Mouse (Mus musculus): Measurements from ENCODE around the gene Prr5.

The Prr5 gene

DNA sequence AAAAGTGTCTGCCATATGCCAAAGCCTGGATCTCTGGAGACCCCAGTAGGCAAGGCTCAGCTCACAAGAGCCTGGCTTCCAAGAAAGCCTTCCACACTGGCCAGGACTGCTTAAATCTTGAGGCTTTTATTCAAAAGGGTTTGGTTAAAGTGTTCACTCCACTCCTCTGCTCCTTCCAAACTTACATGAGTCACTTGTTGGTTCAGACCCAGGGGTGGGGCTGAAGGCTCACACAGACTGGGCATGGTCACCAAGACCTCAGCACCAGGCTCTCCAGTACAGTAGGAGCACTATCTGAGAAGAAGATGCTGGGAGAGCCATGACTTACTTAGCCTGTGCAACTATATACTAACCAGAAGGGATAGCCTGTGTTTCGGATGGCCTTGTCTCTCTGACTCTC lies 27.5 kb upstream of the Prr5 start:
- no peak for DNase-seq (ENCODE audit: low read depth, low spot score)
- no peaks in the 10 kb centered on the region for H3K36me3 ChIP-seq (ENCODE audit: control insufficient read depth, insufficient read depth, low read length, poor library complexity, severe bottlenecking)
- H3K27me3 ChIP-seq (ENCODE audit: control insufficient read depth, insufficient read depth, low read length, poor library complexity, severe bottlenecking), result no peaks in the 10 kb centered on the region

DNA sequence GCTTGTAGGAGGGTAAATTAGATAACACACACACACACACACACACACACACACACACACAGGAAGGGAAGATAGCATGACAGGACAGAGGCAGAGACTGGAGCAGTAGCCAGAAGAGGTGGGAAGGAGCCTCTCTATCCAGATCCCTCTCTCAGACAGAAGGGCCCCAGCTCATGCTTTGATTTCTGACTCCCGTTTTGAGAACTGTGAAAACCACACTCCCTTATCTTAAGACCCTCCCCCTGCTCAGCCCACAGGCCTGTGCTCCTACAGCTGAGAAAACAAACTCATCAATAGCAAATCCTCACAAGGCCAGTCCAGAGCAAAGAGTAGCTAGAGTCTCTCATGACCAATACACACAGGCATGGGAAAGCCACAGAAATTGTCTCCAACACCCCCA lies 26.2 kb upstream of the Prr5 start:
- no peaks in the 10 kb centered on the region for H3K36me3 ChIP-seq (ENCODE audit: control insufficient read depth, insufficient read depth, low read length, poor library complexity, severe bottlenecking)
- no peaks in the 10 kb centered on the region for H3K27me3 ChIP-seq (ENCODE audit: control insufficient read depth, insufficient read depth, low read length, poor library complexity, severe bottlenecking)
- DNase-seq (ENCODE audit: low read depth, low spot score), result no peak

DNA sequence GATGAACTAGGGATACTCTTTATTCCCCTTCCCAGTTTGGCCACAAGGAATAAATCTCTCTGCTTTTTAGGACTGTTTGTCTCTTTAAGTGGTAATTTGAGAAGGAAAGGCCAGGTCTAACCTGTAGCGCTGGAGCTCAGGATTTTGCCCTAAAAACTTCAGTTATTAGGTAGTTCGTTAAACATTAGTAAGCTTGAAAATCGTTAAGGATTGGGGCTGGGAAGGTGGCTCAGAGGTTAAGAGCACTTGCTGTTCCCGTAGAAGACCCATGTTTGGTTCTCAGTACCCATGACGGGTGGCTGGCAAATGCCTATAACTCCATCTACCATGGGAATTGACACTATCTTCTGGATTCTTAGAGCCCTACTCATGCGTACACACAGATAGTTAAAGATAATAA lies 17.9 kb upstream of the Prr5 start:
- Histone ChIP-seq H3K27me3 (ENCODE audit: control insufficient read depth, insufficient read depth, low read length, poor library complexity, severe bottlenecking) (no peaks in the 10 kb centered on the region), H3K36me3 (ENCODE audit: control insufficient read depth, insufficient read depth, low read length, poor library complexity, severe bottlenecking) (no peaks in the 10 kb centered on the region)
- no peak for DNase-seq (ENCODE audit: low read depth, low spot score)

DNA sequence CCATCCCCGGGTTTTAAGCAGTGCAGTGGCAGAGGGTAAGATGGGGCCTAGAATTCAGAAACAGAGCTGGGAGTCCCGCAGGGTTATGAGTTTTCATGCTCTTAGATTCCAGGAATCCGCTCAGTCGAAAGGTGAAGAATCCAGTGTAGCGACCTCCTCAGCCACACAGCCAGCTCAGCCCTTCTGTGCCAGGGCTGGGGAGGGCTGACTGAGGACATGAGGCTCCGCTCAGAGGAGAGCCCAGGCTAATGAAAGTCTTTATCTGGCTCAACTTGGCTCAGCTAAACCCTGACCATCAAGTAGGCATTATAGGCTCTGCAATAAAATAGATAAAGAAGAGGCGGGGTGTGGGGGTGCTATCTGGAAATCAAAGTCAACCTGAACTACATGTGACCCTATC lies 16.3 kb upstream of the Prr5 start:
- H3K27me3 ChIP-seq (ENCODE audit: control insufficient read depth, insufficient read depth, low read length, poor library complexity, severe bottlenecking), result no peaks in the 10 kb centered on the region
- no peaks in the 10 kb centered on the region for H3K36me3 ChIP-seq (ENCODE audit: control insufficient read depth, insufficient read depth, low read length, poor library complexity, severe bottlenecking)
- no peak for DNase-seq (ENCODE audit: low read depth, low spot score)

DNA sequence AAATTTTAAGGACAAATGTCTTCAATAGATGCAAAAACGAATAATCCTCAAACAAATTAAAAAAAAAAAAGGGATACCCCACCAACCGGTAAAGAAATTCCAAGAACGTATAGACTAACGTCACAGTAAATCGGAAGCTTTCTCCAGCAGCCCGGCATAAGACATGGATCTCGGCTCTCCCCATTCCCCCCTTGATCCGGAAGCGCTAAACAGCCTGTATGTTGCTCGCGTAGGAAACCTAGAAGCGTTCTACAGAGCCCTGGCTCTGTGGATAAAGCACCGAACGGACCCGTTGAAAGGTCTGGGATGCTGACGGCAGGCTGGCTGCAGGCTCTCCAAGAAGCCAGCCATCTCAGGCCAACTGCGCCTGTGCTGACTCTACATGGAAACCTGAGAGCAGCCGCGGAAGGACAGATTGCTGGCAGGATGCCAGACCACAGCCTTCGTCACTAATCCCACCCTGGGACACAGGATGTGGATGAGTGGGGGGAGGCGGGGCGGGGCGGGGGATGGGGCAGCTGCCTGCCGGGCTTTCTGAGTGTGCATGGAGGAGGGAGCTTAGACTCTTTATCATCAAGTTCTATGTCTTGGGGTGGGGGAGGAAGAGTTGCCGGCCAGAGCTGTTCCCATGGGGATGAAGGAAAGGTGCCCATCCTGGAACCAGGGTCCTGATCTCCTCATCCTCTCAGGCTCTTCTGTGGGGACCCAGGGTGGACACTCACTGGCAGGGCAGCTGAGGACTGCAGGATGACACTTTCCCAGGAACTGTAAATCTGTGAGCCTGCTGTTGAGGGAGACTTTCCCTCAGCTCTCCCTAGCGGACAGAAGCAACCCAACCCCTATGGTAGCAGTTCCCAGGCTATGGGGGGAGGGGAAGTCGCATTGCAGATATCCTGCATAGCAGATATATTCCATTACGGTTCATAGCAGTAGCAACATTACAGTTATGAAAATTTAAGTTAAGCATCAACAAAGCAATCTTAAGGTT lies 15.1 kb upstream of the Prr5 start:
- peak; percentile 56 for DNase-seq (ENCODE audit: low read depth, low spot score)
- no peaks in the 10 kb centered on the region for H3K36me3 ChIP-seq (ENCODE audit: control insufficient read depth, insufficient read depth, low read length, poor library complexity, severe bottlenecking)

DNA sequence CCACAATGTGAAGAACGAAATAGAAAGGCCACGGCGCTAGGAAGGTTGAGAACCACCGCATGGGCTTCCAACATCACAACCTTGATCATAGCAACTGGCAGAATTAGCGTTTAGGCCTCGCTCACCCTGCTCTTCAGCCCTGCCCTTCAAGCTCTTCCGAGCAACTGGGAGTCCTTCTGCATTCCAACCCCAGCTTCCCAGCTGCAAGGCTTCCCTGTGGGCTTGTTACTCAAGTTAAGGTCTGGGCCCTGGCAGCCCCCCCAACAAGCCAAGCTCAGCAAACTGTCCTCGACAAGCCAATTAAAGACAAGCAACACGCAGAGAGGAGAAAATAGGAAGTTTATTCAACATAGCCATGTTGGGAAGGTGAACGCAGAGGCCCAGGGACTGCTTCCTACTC lies 14.4 kb upstream of the Prr5 start:
- DNase-seq (ENCODE audit: low read depth, low spot score), result no peak
- Histone ChIP-seq H3K36me3 (ENCODE audit: control insufficient read depth, insufficient read depth, low read length, poor library complexity, severe bottlenecking) (no peaks in the 10 kb centered on the region), H3K27me3 (ENCODE audit: control insufficient read depth, insufficient read depth, low read length, poor library complexity, severe bottlenecking) (no peaks in the 10 kb centered on the region)

More for the DNA sequence above, 15.1 kb upstream of the Prr5 start:
- H3K27me3 ChIP-seq (ENCODE audit: control insufficient read depth, insufficient read depth, low read length, poor library complexity, severe bottlenecking), result no peaks in the 10 kb centered on the region

DNA sequence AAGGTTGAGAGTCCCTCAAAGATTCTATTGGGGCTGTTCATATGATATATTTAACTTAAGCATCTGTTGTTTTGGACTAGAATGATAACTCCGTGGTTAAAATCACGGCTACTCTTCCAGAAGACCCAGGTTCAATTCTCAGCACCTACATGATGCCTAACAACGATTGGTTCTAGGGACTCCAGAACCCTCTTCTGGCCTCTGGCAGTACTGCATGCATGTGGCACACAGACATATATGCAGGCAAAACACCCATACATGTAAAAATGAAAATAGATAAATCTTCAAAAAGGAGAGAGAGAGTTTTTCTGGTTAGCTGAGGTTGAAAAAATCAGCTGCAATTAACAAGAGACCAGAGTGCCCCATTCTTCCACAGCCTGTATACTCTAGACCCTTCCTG lies 12.7 kb upstream of the Prr5 start:
- Histone ChIP-seq H3K36me3 (ENCODE audit: control insufficient read depth, insufficient read depth, low read length, poor library complexity, severe bottlenecking) (no peaks in the 10 kb centered on the region), H3K27me3 (ENCODE audit: control insufficient read depth, insufficient read depth, low read length, poor library complexity, severe bottlenecking) (no peaks in the 10 kb centered on the region)
- no peak for DNase-seq (ENCODE audit: low read depth, low spot score)

DNA sequence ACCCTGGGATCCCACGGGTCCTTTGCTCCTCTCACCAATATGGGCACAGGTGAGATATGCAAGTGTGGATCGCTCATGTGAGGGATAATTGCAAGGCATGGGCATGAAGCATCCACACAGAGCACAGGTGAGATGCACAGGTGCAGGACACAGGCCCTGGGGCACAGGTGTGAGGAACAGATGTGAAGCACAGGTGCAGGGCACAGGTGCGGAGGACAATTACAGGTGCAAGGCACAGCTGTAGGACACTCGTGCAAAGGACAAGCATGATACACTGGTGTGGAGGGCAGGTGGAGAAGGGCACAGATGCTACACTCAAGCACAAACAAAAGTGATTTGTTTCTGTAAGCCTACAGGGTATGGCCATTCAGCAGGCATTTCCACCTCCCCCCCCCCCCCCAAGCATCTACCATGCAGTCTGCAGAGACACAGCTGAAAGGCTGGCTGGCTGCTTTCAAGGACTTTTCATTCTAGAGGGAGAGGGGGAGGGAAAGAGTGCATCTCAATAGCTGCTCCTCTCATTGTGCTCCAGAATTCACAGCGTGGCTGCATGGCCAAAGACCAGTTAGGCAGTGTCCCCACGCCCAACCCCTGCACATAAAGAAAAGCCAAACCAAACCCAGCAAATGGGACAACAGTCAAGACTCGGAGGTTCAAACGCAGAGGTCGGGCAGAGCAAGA lies 11.9 kb upstream of the Prr5 start:
- no peaks in the 10 kb centered on the region for H3K27me3 ChIP-seq (ENCODE audit: control insufficient read depth, insufficient read depth, low read length, poor library complexity, severe bottlenecking)
- DNase-seq (ENCODE audit: low read depth, low spot score), result no peak
- no peaks in the 10 kb centered on the region for H3K36me3 ChIP-seq (ENCODE audit: control insufficient read depth, insufficient read depth, low read length, poor library complexity, severe bottlenecking)

DNA sequence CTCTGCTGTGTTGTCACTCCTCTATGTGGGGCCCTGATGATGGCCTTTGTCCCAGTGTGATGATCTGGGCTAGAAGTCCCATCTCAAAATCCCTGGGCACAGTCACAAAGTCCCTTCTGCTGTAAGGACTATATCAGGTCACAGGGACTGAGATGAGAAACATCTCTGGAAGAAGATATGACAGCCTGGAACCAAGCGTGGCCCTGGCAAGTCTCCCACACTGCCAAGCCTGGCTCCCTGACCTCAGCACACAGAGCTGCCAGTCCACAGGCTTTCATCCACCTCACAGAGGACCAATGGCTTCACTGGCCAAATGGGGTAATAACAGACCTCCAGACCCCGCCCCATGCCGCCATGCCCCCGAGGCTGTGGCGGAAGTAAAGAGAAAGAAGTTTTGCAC lies 10.8 kb upstream of the Prr5 start:
- H3K36me3 ChIP-seq (ENCODE audit: control insufficient read depth, insufficient read depth, low read length, poor library complexity, severe bottlenecking), result no peaks in the 10 kb centered on the region
- no peaks in the 10 kb centered on the region for H3K27me3 ChIP-seq (ENCODE audit: control insufficient read depth, insufficient read depth, low read length, poor library complexity, severe bottlenecking)
- DNase-seq (ENCODE audit: low read depth, low spot score), result no peak

DNA sequence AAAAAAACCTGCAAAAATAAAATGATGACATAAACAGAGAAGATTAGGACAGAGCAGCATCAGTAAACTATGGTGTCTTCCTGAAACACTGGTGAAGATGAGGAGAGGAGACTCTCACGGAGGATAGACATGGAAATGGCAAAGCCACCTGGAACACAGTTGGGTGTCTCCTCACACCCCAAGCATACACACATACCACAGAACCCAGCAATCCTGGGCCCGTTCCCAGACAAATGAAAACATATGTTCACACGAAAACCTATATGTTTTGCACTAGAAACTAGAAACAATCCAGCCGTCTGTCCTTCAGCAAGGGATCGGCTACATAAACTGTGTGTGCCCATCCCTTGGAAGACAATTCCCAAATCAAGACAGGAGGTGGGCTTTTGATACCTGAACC lies 9.6 kb upstream of the Prr5 start:
- Histone ChIP-seq H3K36me3 (ENCODE audit: control insufficient read depth, insufficient read depth, low read length, poor library complexity, severe bottlenecking) (no peaks in the 10 kb centered on the region), H3K27me3 (ENCODE audit: control insufficient read depth, insufficient read depth, low read length, poor library complexity, severe bottlenecking) (no peaks in the 10 kb centered on the region; the same call in 1 of the 2 replicates)
- no peak for DNase-seq (ENCODE audit: low read depth, low spot score)

DNA sequence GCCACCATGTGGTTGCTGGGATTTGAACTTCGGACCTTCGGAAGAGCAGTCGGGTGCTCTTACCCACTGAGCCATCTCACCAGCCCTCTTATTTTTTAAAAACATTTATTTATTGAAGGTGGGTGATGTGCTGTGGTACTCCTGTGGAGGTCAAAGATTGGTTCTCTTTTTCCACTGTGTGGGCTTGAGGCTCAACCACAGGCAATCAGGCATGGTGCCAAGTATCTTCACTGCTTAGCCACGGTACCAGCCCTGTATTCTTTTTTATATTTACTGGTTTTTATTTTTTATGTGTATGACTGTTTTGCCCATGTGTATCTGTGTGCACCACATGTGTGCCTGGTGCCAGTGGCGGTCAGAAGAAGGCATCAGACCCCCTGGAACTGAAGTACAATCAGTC lies 8.1 kb upstream of the Prr5 start:
- peak; percentile 44 for DNase-seq (ENCODE audit: low read depth, low spot score)
- Histone ChIP-seq H3K27me3 (ENCODE audit: control insufficient read depth, insufficient read depth, low read length, poor library complexity, severe bottlenecking) (no peaks in the 10 kb centered on the region; the same call in 1 of the 2 replicates), H3K36me3 (ENCODE audit: control insufficient read depth, insufficient read depth, low read length, poor library complexity, severe bottlenecking) (no peaks in the 10 kb centered on the region)

DNA sequence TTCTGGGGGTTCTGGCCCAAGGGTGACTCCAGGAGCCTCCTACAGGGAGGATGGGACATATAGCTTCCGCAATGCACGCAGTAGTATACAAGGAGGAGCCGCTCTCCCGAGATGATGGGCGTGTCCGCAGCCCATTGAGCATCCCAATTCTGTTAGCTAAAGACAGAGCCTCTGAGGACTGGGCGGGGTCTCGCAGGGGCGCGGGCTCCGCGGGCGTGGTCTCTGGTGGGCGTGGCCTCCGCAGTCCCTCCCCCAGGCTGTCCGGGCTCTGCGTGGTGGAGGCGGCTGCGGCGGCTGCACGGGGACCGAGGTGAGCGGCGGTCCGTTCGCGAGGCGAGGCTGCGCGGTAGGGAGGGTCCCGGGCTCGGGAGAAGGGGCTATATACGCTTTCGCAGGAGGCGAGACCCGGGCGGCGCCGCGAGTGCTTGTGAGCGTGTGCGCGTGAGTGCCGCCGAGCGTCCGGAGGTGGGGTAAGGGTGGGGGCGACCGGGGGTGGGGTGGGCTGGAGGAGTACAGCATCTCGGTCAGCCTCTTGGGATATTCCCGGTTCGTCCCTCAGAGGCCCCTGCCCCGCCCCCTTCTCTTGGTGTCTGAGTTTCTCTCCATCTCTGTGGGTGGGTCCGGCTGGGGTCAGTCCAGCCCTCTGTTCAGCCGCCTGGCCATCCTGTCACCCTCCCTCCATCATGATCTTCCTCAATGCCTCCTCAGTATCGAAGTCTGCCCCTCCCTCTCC lies 6.3 kb upstream of the Prr5 start:
- Histone ChIP-seq H3K27me3 (ENCODE audit: control insufficient read depth, insufficient read depth, low read length, poor library complexity, severe bottlenecking) (no peaks in the 10 kb centered on the region; the same call in 1 of the 2 replicates), H3K36me3 (ENCODE audit: control insufficient read depth, insufficient read depth, low read length, poor library complexity, severe bottlenecking) (no peaks in the 10 kb centered on the region)
- peak; percentile 70 for DNase-seq (ENCODE audit: low read depth, low spot score)

DNA sequence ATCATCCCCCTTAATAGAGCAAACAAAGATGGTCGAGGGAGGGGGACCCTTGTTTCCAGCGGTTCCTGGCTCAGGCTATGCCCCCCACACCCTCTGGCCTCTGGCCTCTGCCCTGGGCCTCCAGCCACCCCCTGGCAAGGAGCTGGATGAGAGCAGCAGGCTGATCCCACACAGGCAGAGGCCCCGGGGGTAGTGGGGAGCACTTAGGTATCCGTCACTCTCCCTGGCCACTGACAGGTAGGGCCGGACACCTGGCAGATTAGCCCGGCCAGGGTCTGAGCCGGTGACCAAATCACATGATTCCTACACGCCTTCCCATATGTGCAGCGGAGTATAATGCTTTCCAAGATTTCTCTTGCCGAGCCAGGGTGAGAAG lies 5.7 kb upstream of the Prr5 start:
- H3K36me3 ChIP-seq (ENCODE audit: control insufficient read depth, insufficient read depth, low read length, poor library complexity, severe bottlenecking), result no peaks in the 10 kb centered on the region

DNA sequence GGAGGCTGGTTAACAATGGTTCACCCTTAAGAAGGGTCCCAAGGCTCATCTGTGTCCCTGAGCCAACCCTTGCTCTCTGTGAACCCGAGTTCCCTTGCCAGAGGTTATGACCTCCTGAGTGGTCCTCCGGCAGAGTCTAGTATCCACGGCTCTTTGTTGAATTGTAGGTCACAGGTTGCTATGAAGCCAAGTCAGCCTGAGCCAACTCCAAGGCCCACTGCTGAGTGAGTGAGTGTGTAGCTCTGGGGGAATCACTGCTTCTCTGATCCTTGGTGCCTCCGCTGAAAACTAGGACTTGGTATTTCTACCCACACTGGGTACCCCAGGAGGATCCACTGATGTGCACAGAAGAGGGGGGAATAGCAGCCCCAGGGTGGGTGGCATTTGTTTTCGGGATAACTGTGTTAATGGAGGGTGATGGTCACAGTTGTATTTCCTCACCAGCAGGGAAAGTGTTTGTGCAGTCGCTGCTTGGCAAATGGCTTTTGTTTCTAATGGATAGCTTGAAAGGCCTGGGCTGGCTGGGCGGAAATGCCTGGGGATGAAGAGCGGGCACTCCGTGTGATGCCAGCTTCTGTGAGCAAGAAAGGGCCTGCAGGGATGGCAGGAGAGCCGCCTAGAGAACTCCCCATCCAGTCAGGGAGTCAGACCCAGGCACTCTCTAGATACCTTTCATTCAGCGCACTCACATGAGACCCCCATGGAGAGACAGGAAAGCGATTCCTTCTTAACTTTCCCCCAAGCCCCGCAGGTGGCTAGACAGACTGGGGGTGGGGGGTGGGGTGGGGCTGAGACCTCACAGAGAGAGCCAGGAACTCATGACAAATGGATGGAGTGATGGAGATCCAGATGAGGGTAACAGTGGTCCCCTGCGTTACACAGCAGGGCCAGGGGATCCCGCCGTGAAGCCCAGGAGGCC lies 4.6 kb upstream of the Prr5 start:
- H3K36me3 ChIP-seq (ENCODE audit: control insufficient read depth, insufficient read depth, low read length, poor library complexity, severe bottlenecking), result no peaks in the 10 kb centered on the region
- DNase-seq (ENCODE audit: low read depth, low spot score), result no peak
- no peaks in the 10 kb centered on the region; the same call in 1 of the 2 replicates for H3K27me3 ChIP-seq (ENCODE audit: control insufficient read depth, insufficient read depth, low read length, poor library complexity, severe bottlenecking)

More for the DNA sequence above, 5.7 kb upstream of the Prr5 start:
- H3K27me3 ChIP-seq (ENCODE audit: control insufficient read depth, insufficient read depth, low read length, poor library complexity, severe bottlenecking), result no peaks in the 10 kb centered on the region; the same call in 1 of the 2 replicates
- DNase-seq (ENCODE audit: low read depth, low spot score), result no peak

Data from splenic B cell, adult 2 months (primary cell).